Comparison of ENCODE assay signal across 14 mouse cellular contexts in the genomic region with DNA sequence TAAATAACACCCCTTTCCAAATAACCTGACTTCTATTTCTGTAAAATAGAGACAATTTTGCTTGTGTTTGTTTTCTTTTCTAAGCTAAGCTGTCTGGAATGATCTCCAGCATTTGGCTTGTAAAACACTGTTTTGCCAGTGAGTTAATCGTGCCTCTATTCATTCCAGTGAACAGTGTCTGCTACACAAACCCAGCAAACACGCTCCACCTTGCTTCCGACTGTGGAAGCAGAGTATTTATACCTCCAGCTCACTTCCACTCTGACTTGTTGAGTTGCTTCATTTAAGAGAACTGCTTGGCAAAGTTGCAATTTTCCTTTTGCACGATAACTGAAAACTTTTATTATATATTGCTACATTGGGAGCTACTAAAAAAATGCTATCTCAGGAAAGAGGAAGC.
DNase-seq lines count a peak whose midpoint lies in the region.
"Had no signal": no experiment of that assay in that cellular context is flagged by ENCODE, and none has a peak within 500 bp of the region (broad histone marks: within the 10 kb centered on the region; RNA-seq: fewer than 3 reads in every experiment).

No protein-coding gene starts in this region.

- peak; percentile 28 for DNase-seq in heart, adult 11 months
- DNase-seq in heart, postnatal 10 days: no peak
- peak; percentile 2 to 6 for DNase-seq in right cerebral cortex, adult 2 months (ENCODE audit: low spot score in 2 of 2)
- DNase-seq in right cerebral cortex, postnatal 14 days: no peak
- peak; percentile 35 for DNase-seq in fibroblast of lung, adult 2 months (ENCODE audit: low read depth)
- DNase-seq in thymus, postnatal 10 days (ENCODE audit: low spot score in 2 of 2): no peak
- DNase-seq: adrenal gland, adult 8-10 months; adrenal gland, postnatal 36 days; cerebellum, adult 11 months; cerebellum, adult 8-10 months; cerebellum, postnatal 14 days; gastrocnemius, adult 2 months; gastrocnemius, postnatal 25 days; heart, postnatal 4 days had no signal

- intact Hi-C loops in heart, postnatal 10 days (cut with DNase I): no loop called here

Comparison
In these comparisons a context has a peak if more than half of its experiments do, and no peak if none do; other contexts are left out.
1. DNase-seq: peak in heart, adult 11 months (single experiment), right cerebral cortex, adult 2 months (2 of 2) and fibroblast of lung, adult 2 months (single experiment); none in heart, postnatal 10 days (0 of 2), right cerebral cortex, postnatal 14 days (single experiment) and thymus, postnatal 10 days (0 of 2).